Mouse (Mus musculus): ENCODE results near the gene Acot13.
"Not testable (repeated sequence)": the region's sequence is repeated elsewhere in the genome, so short reads cannot be mapped to it uniquely, and the experiment has no call there.

Gene Acot13

DNA sequence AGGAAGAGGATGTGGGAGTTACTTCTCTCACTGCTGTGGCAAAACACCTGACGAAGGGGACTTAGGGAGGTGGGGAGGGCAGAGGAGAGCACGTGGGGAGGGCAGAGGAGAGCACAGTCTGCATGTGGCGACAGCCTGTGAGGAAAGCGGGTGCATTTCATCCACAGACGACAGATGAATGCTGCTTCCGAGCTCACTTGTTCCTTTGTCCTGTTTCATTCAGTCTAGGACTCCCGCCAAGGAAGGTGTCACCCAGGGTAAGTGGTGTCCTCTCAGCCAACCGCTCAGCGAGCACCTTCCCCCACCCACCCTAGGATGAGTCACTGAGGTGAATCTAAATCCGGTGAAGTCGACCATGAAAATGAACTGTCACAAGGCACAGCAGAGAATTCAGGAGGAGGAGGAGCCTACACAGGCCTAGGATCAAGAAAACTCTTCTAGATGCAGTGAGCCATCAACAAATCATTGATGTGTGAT, 45.3 kb downstream of the Acot13 start:
- DNase-seq (ENCODE audit: low read depth), result peak; percentile 91

GRCm38 (mm10) chr13:24781916-24782315, 49.4 kb downstream of the Acot13 start:
- no peak for DNase-seq (ENCODE audit: low read depth)

- peak; percentile 70 for DNase-seq (ENCODE audit: low read depth)
These were observed 52.5 kb downstream of the Acot13 start for GRCm38 (mm10) chr13:24778706-24779380.

GRCm38 (mm10) chr13:24778026-24778425, 53.3 kb downstream of the Acot13 start:
- DNase-seq (ENCODE audit: low read depth), result no peak

GRCm38 (mm10) chr13:24776146-24776844, 55.0 kb downstream of the Acot13 start:
- DNase-seq (ENCODE audit: low read depth), result peak; percentile 92

DNA sequence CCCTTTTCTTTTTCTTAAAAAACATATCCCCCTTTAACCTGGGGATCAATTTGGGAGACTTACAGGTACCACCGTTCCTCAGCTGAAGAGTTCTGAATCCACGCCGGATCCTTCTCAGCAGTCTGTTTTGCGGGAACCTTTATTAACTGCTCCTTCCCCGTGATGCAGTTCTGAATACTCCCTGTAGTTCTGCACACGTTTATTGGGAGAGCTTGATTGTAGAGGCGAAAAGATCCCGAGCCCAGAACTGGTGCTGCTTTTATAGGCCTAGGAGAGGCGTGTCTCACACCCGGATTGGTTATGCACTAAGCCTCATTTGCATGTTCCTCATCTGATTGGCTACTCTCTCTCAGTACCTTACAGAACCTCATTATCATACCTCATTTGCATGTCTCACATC, 59.9 kb downstream of the Acot13 start:
- not testable (repeated sequence) for DNase-seq (ENCODE audit: low read depth)

All from induced T-regulatory cell, adult 2 months (primary cell).